Mouse (Mus musculus) embryonic fibroblast, embryonic 13.5 days (primary cell): ENCODE measurements around the gene Gsk3b.
A peak's percentile ranks its signal among the peaks of the same experiment; 100 is the strongest.

Experiments used
- CTCF ChIP-seq: IDR thresholded peaks from 2 replicates; pipeline ENCODE4 v1.5.1; 2011; ENCODE audit warnings: mild to moderate bottlenecking, control low read depth, low read length, moderate library complexity, borderline replicate concordance; ENCODE audit not compliant: insufficient read depth
- POLR2A ChIP-seq: IDR thresholded peaks from 2 replicates; pipeline ENCODE4 v1.6.1; 2011; ENCODE audit warnings: low read depth, mild to moderate bottlenecking, control low read depth, low read length, moderate library complexity

- TF ChIP-seq CTCF (no peak), POLR2A (peak; percentile 91; the same call in 1 of the 2 replicates)
These were observed at the start of gene Gsk3b for GRCm38 (mm10) chr16:38088629-38089446.
